Mouse (Mus musculus) hindbrain, postnatal 0 days (tissue): ENCODE data around the gene Esr1. TPM values are rescaled to one million over a fixed set of nuclear protein-coding genes. Genes with fewer than 3 reads are reported as not detected.
A peak's percentile ranks its signal among the peaks of the same experiment; 100 is the strongest.

ENCODE experiments used
- ATAC-seq: fragments of 200-750 bp; cut with Nextera tagmentation; 2 replicates; pipeline ENCODE4 v1.8.0; 2017; ENCODE audit warnings: mild to moderate bottlenecking, moderate TSS enrichment, moderate library complexity
- DNase-seq: peaks from one replicate; pipeline ENCODE4 v3.0.0-alpha.2; 2015; ENCODE audit warnings: low spot score
- H3K27ac ChIP-seq: fragments of 300-500 bp; sonication (generic); 2 replicates; pipeline ENCODE4 v1.5.1; 2014; ENCODE audit warnings: mild to moderate bottlenecking
- H3K27me3 ChIP-seq: fragments of 300-500 bp; sonication (generic); 2 replicates; pipeline ENCODE4 v1.6.1; 2014; ENCODE audit warnings: low read length, mixed read lengths; ENCODE audit not compliant: insufficient read depth
- H3K36me3 ChIP-seq: fragments of 300-500 bp; sonication (generic); 2 replicates; pipeline ENCODE4 v1.6.1; 2014; ENCODE audit warnings: low read length, mixed read lengths; ENCODE audit not compliant: insufficient read depth
- H3K4me1 ChIP-seq: fragments of 300-500 bp; sonication (generic); 2 replicates; pipeline ENCODE4 v1.6.1; 2014; ENCODE audit warnings: antibody characterized with exemption, low read length, mixed read lengths; ENCODE audit not compliant: insufficient read depth
- H3K4me2 ChIP-seq: fragments of 300-500 bp; sonication (generic); 2 replicates; pipeline ENCODE4 v1.6.1; 2014; ENCODE audit warnings: low read depth, mild to moderate bottlenecking, low read length, moderate library complexity, mixed read lengths
- H3K4me3 ChIP-seq: fragments of 300-500 bp; sonication (generic); 2 replicates; pipeline ENCODE4 v1.5.1; 2014; ENCODE audit warnings: low read length
- H3K9ac ChIP-seq: fragments of 300-500 bp; sonication (generic); replicated peaks from 2 replicates; pipeline ENCODE4 v1.6.1; 2014; ENCODE audit warnings: mild to moderate bottlenecking, low read length, moderate library complexity, mixed read lengths
- H3K9me3 ChIP-seq: fragments of 300-500 bp; sonication (generic); 2 replicates; pipeline ENCODE4 v1.6.1; 2016; ENCODE audit warnings: low read length, mixed read lengths
- CTCF ChIP-seq: IDR thresholded peaks from 2 replicates; pipeline ENCODE4 v1.5.1; 2016; ENCODE audit warnings: antibody characterized with exemption, control low read depth, low read depth
- WGBS: fragments of 180-500 bp; shearing (Covaris S2); extraction: QIAGEN DNeasy Blood & Tissue Kit; methylation state at CpG from one replicate; pipeline ENCODE4 v1.1.7; 2014; 5-methylcytosine and 5-hydroxymethylcytosine counted together
- polyA plus RNA-seq: library from polyadenylated mRNA; unstranded; fragments of >200 nt; fragmentation: Nextera tagmentation; extraction: Ambion mirVana; gene quantifications from 2 replicates; pipeline ENCODE4 v1.2.1, GENCODE M21; 2015
- total RNA-seq: library from RNA; depleted of rRNA; stranded (reverse); fragments of >200 nt; gene quantifications from 2 replicates; pipeline ENCODE4 v1.2.3, GENCODE M21; 2014

Esr1 gene
- total and polyA plus RNA-seq, 2 experiments from 2014 or later = 0.58 to 0.63 TPM

- 74% methylated on average over 2 of the region's 2 CpGs for WGBS
- H3K9ac ChIP-seq = no peak overlapping the region
- no peak for ATAC-seq
- H3K9me3 ChIP-seq = no peaks in the 10 kb centered on the region
- DNase-seq = no peak
- no peaks in the 10 kb centered on the region for H3K36me3 ChIP-seq
- H3K4me3 ChIP-seq = no peak overlapping the region
- H3K4me1 ChIP-seq = no peaks in the 10 kb centered on the region
- no peak for TF ChIP-seq CTCF
- H3K27me3 ChIP-seq = no peaks in the 10 kb centered on the region
- H3K4me2 ChIP-seq = no peak overlapping the region
- H3K27ac ChIP-seq = no peak overlapping the region
Measured at GRCm38 (mm10) chr10:4983919-4984318, 372.5 kb downstream of the Esr1 start.

GRCm38 (mm10) chr10:4993802-4994201, 382.4 kb downstream of the Esr1 start:
- no peak for TF ChIP-seq CTCF
- H3K9me3 ChIP-seq = no peaks in the 10 kb centered on the region
- H3K9ac ChIP-seq = no peak overlapping the region
- H3K4me3 ChIP-seq = no peak overlapping the region
- ATAC-seq = no peak
- WGBS = 75% methylated on average over 3 of the region's 3 CpGs
- no peaks in the 10 kb centered on the region for H3K36me3 ChIP-seq
- H3K4me1 ChIP-seq = no peaks in the 10 kb centered on the region
- H3K27me3 ChIP-seq = no peaks in the 10 kb centered on the region
- no peak overlapping the region for H3K4me2 ChIP-seq
- no peak for DNase-seq
- no peak overlapping the region for H3K27ac ChIP-seq

- WGBS = 72% methylated on average over 3 of the region's 3 CpGs
- no peak overlapping the region for H3K4me2 ChIP-seq
- H3K9ac ChIP-seq = no peak overlapping the region
- no peaks in the 10 kb centered on the region for H3K27me3 ChIP-seq
- no peaks in the 10 kb centered on the region for H3K9me3 ChIP-seq
- no peaks in the 10 kb centered on the region for H3K36me3 ChIP-seq
- no peak for ATAC-seq
- no peak for DNase-seq
- TF ChIP-seq CTCF = no peak
- H3K27ac ChIP-seq = no peak overlapping the region
- H3K4me3 ChIP-seq = no peak overlapping the region
- H3K4me1 ChIP-seq = no peaks in the 10 kb centered on the region
Measured at GRCm38 (mm10) chr10:4996592-4996991, 385.2 kb downstream of the Esr1 start.

GRCm38 (mm10) chr10:5008795-5009366, 397.5 kb downstream of the Esr1 start:
- H3K27ac ChIP-seq = no peak overlapping the region
- DNase-seq (no peak), ATAC-seq (no peak)
- no peak overlapping the region for H3K4me2 ChIP-seq
- no peak overlapping the region for H3K4me3 ChIP-seq
- H3K9ac ChIP-seq = no peak overlapping the region
- WGBS = 69% methylated on average over 8 of the region's 8 CpGs
- no peaks in the 10 kb centered on the region for H3K4me1 ChIP-seq
- no peaks in the 10 kb centered on the region for H3K27me3 ChIP-seq
- H3K9me3 ChIP-seq = no peaks in the 10 kb centered on the region
- no peaks in the 10 kb centered on the region for H3K36me3 ChIP-seq
- no peak for TF ChIP-seq CTCF

- TF ChIP-seq CTCF = no peak
- ATAC-seq = peak; percentile 35; the same call in 1 of the 2 replicates
- Histone ChIP-seq H3K4me2 (no peak overlapping the region), H3K27ac (no peak overlapping the region), H3K4me1 (no peaks in the 10 kb centered on the region), H3K27me3 (no peaks in the 10 kb centered on the region), H3K9ac (no peak overlapping the region), H3K36me3 (no peaks in the 10 kb centered on the region), H3K9me3 (no peaks in the 10 kb centered on the region), H3K4me3 (no peak overlapping the region)
- no peak for DNase-seq
Measured at GRCm38 (mm10) chr10:5012004-5012403, 400.6 kb downstream of the Esr1 start.

- Histone ChIP-seq H3K4me2 (no peak overlapping the region), H3K27me3 (no peaks in the 10 kb centered on the region), H3K4me3 (no peak overlapping the region), H3K4me1 (no peaks in the 10 kb centered on the region), H3K9ac (no peak overlapping the region), H3K9me3 (no peaks in the 10 kb centered on the region), H3K36me3 (no peaks in the 10 kb centered on the region), H3K27ac (no peak overlapping the region)
- WGBS = 78% methylated on average over 1 of the region's 1 CpGs
- DNase-seq (no peak), ATAC-seq (no peak)
- TF ChIP-seq CTCF = no peak
Measured at GRCm38 (mm10) chr10:5014976-5015375, 403.6 kb downstream of the Esr1 start.

GRCm38 (mm10) chr10:5017148-5017547, 405.8 kb downstream of the Esr1 start:
- no peaks in the 10 kb centered on the region for H3K36me3 ChIP-seq
- H3K4me1 ChIP-seq = no peaks in the 10 kb centered on the region
- H3K9ac ChIP-seq = no peak overlapping the region
- H3K4me3 ChIP-seq = no peak overlapping the region
- no peak overlapping the region for H3K4me2 ChIP-seq
- no peaks in the 10 kb centered on the region for H3K9me3 ChIP-seq
- 42% methylated on average over 1 of the region's 1 CpGs for WGBS
- DNase-seq (no peak), ATAC-seq (no peak)
- TF ChIP-seq CTCF = no peak
- no peak overlapping the region for H3K27ac ChIP-seq
- H3K27me3 ChIP-seq = no peaks in the 10 kb centered on the region
